Comparison of ENCODE assay signal across 11 mouse cellular contexts in the genomic region with DNA sequence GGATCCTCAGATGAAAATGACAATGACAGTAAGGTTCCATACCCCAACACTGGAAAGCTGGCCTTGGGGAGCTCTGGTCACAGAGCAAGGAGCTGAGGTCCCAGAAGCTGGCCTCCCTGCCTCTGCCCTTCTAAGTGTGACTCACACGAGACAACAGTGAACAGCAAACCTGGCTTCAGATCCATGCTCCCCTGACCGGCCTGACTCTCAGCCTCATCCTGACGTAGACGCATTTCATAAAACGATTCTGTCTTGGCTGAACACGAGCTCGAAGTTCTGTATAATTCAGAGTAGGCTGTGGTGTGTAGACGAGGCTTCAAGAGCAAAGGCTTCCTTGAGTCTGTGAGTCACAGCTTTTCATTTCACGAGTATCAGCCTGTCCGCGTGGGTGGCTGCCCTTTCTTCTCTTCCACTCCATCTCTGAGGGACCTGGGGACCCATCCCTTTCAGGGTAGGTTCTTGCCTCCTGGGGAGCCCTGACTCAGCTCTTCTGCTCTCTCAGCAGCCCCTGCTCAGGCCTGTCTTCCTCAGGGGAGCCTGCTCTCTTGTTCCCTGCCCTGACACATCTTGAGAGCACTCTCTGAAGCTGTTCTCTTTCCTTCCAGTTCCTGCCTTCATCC. TPM values are rescaled to one million over a fixed set of nuclear protein-coding genes. Genes with fewer than 3 reads are reported as not detected.
DNase-seq lines count a peak whose midpoint lies in the region; ATAC-seq lines count a peak whose summit lies in the region.
"Had no signal": no experiment of that assay in that cellular context is flagged by ENCODE, and none has a peak within 500 bp of the region (broad histone marks: within the 10 kb centered on the region; RNA-seq: fewer than 3 reads in every experiment).

No protein-coding gene starts in this region.

- H3K4me3 ChIP-seq in midbrain, embryonic 11.5 days (ENCODE audit: low read depth, low read length) = no peak overlapping the region

- H3K36me3 ChIP-seq in midbrain, embryonic 11.5 days (ENCODE audit: control insufficient read depth, insufficient read depth, low read length) = no peaks in the 10 kb centered on the region
- H3K36me3 ChIP-seq: stomach, embryonic 15.5 days had no signal

- no peaks in the 10 kb centered on the region for H3K27me3 ChIP-seq in midbrain, embryonic 11.5 days (ENCODE audit: control insufficient read depth, insufficient read depth, low read length)
- H3K27me3 ChIP-seq: stomach, embryonic 15.5 days had no signal

- peaks cover 11% of the 10 kb centered on the region for H3K4me1 ChIP-seq in midbrain, embryonic 11.5 days (ENCODE audit: control insufficient read depth, insufficient read depth, low read length)

- peak; percentile 20 for DNase-seq in adrenal gland, adult 8-10 months
- DNase-seq in adrenal gland, postnatal 25 days = no peak
- peak; percentile 71 to 77 for DNase-seq in right cerebral cortex, adult 2 months (ENCODE audit: low spot score in 2 of 2)
- no peak for DNase-seq in right cerebral cortex, postnatal 4 days
- peak; percentile 82 for DNase-seq in midbrain, embryonic 11.5 days (ENCODE audit: low spot score, missing footprints)
- peak; percentile 39 to 61 for DNase-seq in thymus, postnatal 36 days
- DNase-seq in kidney, postnatal 36 days = no peak
- DNase-seq: liver had no signal

- H3K4me2 ChIP-seq in midbrain, embryonic 11.5 days = no peak overlapping the region

- WGBS in midbrain, embryonic 11.5 days = 77% methylated on average over 11 of the region's 11 CpGs

- ATAC-seq in midbrain, embryonic 11.5 days (ENCODE audit: low FRiP score) = no peak
- no peak for ATAC-seq in megakaryocyte progenitor cell, adult 5-6 weeks (replicated peaks; ENCODE audit: poor library complexity)

- H3K9me3 ChIP-seq in midbrain, embryonic 11.5 days (ENCODE audit: control insufficient read depth, low read length) = no peaks in the 10 kb centered on the region
- H3K9me3 ChIP-seq: stomach, embryonic 15.5 days had no signal

- no peak overlapping the region; the same call in 1 of the 2 replicates for H3K9ac ChIP-seq in midbrain, embryonic 11.5 days (ENCODE audit: low read length)
- H3K9ac ChIP-seq: stomach, embryonic 15.5 days had no signal

- H3K27ac ChIP-seq in midbrain, embryonic 11.5 days (ENCODE audit: low read depth, low read length) = no peak overlapping the region
- H3K27ac ChIP-seq: stomach, embryonic 15.5 days had no signal

RNA-seq across cellular contexts. Expression of a gene that starts 11.2 kb away (rescaled TPM):
- under 1 TPM; 0.07 to 0.25 (median 0.17) TPM for total RNA-seq in adrenal gland, adult 8-10 months (2022)
- total RNA-seq in adrenal gland, postnatal 25 days (2021) = 0.33 and 0.46 TPM in 2 replicates
- 1.1 and 1.4 TPM in 2 replicates for polyA plus RNA-seq in midbrain, embryonic 11.5 days (2014; fragmentation: Nextera tagmentation; extraction: Ambion mirVana)
- not detected in 2 replicates for total RNA-seq in megakaryocyte progenitor cell, adult 5-6 weeks (2015)
- total RNA-seq in megakaryocyte progenitor cell, adult 5-6 weeks (2017) = not detected in 2 replicates
- total RNA-seq: hematopoietic stem cell, adult 5-6 weeks had no signal

Comparison
In these comparisons a context has a peak if more than half of its experiments do, and no peak if none do; other contexts are left out.
1. DNase-seq: peak in adrenal gland, adult 8-10 months (single experiment), right cerebral cortex, adult 2 months (2 of 2), midbrain, embryonic 11.5 days (single experiment) and thymus, postnatal 36 days (2 of 2); none in adrenal gland, postnatal 25 days (single experiment), right cerebral cortex, postnatal 4 days (single experiment) and kidney, postnatal 36 days (0 of 2).